Mouse (Mus musculus) neural tube, embryonic 11.5 days (tissue): ENCODE measurements around the gene Hist1h2ae. TPM values are rescaled to one million over a fixed set of nuclear protein-coding genes. Genes with fewer than 3 reads are reported as not detected.
"Not testable (repeated sequence)": the region's sequence is repeated elsewhere in the genome, so short reads cannot be mapped to it uniquely, and the experiment has no call there.

Experiments
- ATAC-seq: fragments of 200-750 bp; cut with Nextera tagmentation; 2 replicates; pipeline ENCODE4 v1.8.0; 2017; ENCODE audit warnings: moderate number of reproducible peaks, mild to moderate bottlenecking, moderate TSS enrichment, moderate library complexity; ENCODE audit not compliant: insufficient read depth, low FRiP score, low TSS enrichment
- DNase-seq: peaks from one replicate; pipeline ENCODE4 v3.0.0-alpha.2; 2015; ENCODE audit warnings: low spot score
- H3K27ac ChIP-seq: fragments of 300-500 bp; sonication (generic); 2 replicates; pipeline ENCODE4 v1.5.1; 2014; ENCODE audit warnings: low read depth, mild to moderate bottlenecking, low read length
- H3K27me3 ChIP-seq: fragments of 300-500 bp; sonication (generic); 2 replicates; pipeline ENCODE4 v1.6.1; 2014; ENCODE audit warnings: mild to moderate bottlenecking, low read length, mixed read lengths; ENCODE audit not compliant: control insufficient read depth, insufficient read depth
- H3K36me3 ChIP-seq: fragments of 300-500 bp; sonication (generic); 2 replicates; pipeline ENCODE4 v1.6.1; 2014; ENCODE audit warnings: mild to moderate bottlenecking, low read length, moderate library complexity, mixed read lengths; ENCODE audit not compliant: control insufficient read depth, insufficient read depth
- H3K4me1 ChIP-seq: fragments of 300-500 bp; sonication (generic); 2 replicates; pipeline ENCODE4 v1.6.1; 2014; ENCODE audit warnings: low read length, mixed read lengths; ENCODE audit not compliant: control insufficient read depth, insufficient read depth
- H3K4me2 ChIP-seq: fragments of 300-500 bp; sonication (generic); 2 replicates; pipeline ENCODE4 v1.6.1; 2014; ENCODE audit warnings: low read depth, mild to moderate bottlenecking, moderate library complexity
- H3K4me3 ChIP-seq: fragments of 300-500 bp; sonication (generic); 2 replicates; pipeline ENCODE4 v1.5.1; 2014; ENCODE audit warnings: low read depth, low read length
- H3K9ac ChIP-seq: fragments of 300-500 bp; sonication (generic); 2 replicates; pipeline ENCODE4 v1.6.1; 2014; ENCODE audit warnings: mild to moderate bottlenecking, low read length
- H3K9me3 ChIP-seq: fragments of 300-500 bp; sonication (generic); 2 replicates; pipeline ENCODE4 v1.6.1; 2016; ENCODE audit warnings: low read length; ENCODE audit not compliant: control insufficient read depth
- WGBS: fragments of 180-500 bp; shearing (Covaris S2); extraction: QIAGEN DNeasy Blood & Tissue Kit; methylation state at CpG from one replicate; pipeline ENCODE4 v1.1.7; 2014; 5-methylcytosine and 5-hydroxymethylcytosine counted together
- polyA plus RNA-seq: library from polyadenylated mRNA; unstranded; fragments of >200 nt; fragmentation: Nextera tagmentation; extraction: Ambion mirVana; gene quantifications from 2 replicates; pipeline ENCODE4 v1.2.1, GENCODE M21; 2014

Hist1h2ae gene
- polyA plus RNA-seq, 1 experiment from 2014 or later, result 61.5 TPM

GRCm38 (mm10) chr13:23573034-23573897 is 2.2 kb upstream of the Hist1h2ae start:
- not testable (repeated sequence) for H3K27me3 ChIP-seq, H3K4me1 ChIP-seq, H3K9me3 ChIP-seq, ATAC-seq, H3K36me3 ChIP-seq
- Histone ChIP-seq H3K27ac (peak overlapping the region; percentile 93), H3K9ac (peak overlapping the region; percentile 63), H3K4me2 (peak overlapping the region; percentile 64), H3K4me3 (peak overlapping the region; percentile 45)
- peak; percentile 30 for DNase-seq
- 11% methylated on average over 17 of the region's 20 CpGs for WGBS

GRCm38 (mm10) chr13:23572218-23573033 is 1.4 kb upstream of the Hist1h2ae start:
- H3K9me3 ChIP-seq, result no peaks in the 10 kb centered on the region
- H3K4me1 ChIP-seq, result peaks cover 9% of the 10 kb centered on the region
- peak overlapping the region; percentile 64 for H3K4me2 ChIP-seq
- ATAC-seq, result no peak
- H3K36me3 ChIP-seq, result no peaks in the 10 kb centered on the region
- no peaks in the 10 kb centered on the region for H3K27me3 ChIP-seq
- peak overlapping the region; percentile 93 for H3K27ac ChIP-seq
- H3K9ac ChIP-seq, result peak overlapping the region; percentile 77
- DNase-seq, result peak; percentile 16
- H3K4me3 ChIP-seq, result peak overlapping the region; percentile 45
- WGBS, result 39% methylated on average over 2 of the region's 2 CpGs

- DNase-seq, result peak; percentile 40
- H3K9ac ChIP-seq, result peak overlapping the region; percentile 77
- under 1% methylated on average over 8 of the region's 34 CpGs for WGBS
Measured at GRCm38 (mm10) chr13:23571504-23572217, 641 bp upstream of the Hist1h2ae start.

GRCm38 (mm10) chr13:23570261-23571021 is 579 bp downstream of the Hist1h2ae start:
- ATAC-seq, result peak; percentile 11

More at GRCm38 (mm10) chr13:23571504-23572217, 641 bp upstream of the Hist1h2ae start:
- peak; percentile 5 for ATAC-seq
- Histone ChIP-seq H3K4me3 (peak overlapping the region; percentile 45), H3K4me2 (peak overlapping the region; percentile 64), H3K27ac (peak overlapping the region; percentile 93)
- not testable (repeated sequence) for H3K27me3 ChIP-seq, H3K9me3 ChIP-seq, H3K4me1 ChIP-seq, H3K36me3 ChIP-seq

GRCm38 (mm10) chr13:23564482-23564881 is 6.5 kb downstream of the Hist1h2ae start:
- Histone ChIP-seq H3K27ac (no peak overlapping the region), H3K9me3 (no peaks in the 10 kb centered on the region), H3K9ac (no peak overlapping the region), H3K4me1 (no peaks in the 10 kb centered on the region), H3K27me3 (no peaks in the 10 kb centered on the region), H3K4me2 (no peak overlapping the region), H3K4me3 (no peak overlapping the region), H3K36me3 (no peaks in the 10 kb centered on the region)
- DNase-seq, result no peak
- WGBS, result 93% methylated on average over 2 of the region's 2 CpGs
- no peak for ATAC-seq

More at GRCm38 (mm10) chr13:23570261-23571021, 579 bp downstream of the Hist1h2ae start:
- H3K4me1 ChIP-seq, H3K27me3 ChIP-seq, H3K9me3 ChIP-seq, H3K36me3 ChIP-seq: not testable (repeated sequence)
- peak; percentile 15 for DNase-seq
- Histone ChIP-seq H3K9ac (peak overlapping the region; percentile 49), H3K27ac (peak overlapping the region; percentile 93), H3K4me3 (peak overlapping the region; percentile 45), H3K4me2 (peak overlapping the region; percentile 64)
- WGBS, result 3% methylated on average over 12 of the region's 41 CpGs

GRCm38 (mm10) chr13:23562699-23563462 is 8.1 kb downstream of the Hist1h2ae start:
- ATAC-seq, result peak; percentile 43; the same call in 1 of the 2 replicates
- H3K27ac ChIP-seq, result peak overlapping the region; percentile 96
- peak; percentile 60 for DNase-seq
- no peaks in the 10 kb centered on the region for H3K36me3 ChIP-seq
- no peaks in the 10 kb centered on the region for H3K9me3 ChIP-seq
- H3K4me2 ChIP-seq, result peak overlapping the region; percentile 55
- no peaks in the 10 kb centered on the region for H3K4me1 ChIP-seq
- H3K27me3 ChIP-seq, result no peaks in the 10 kb centered on the region
- H3K4me3 ChIP-seq, result peak overlapping the region; percentile 18
- 4% methylated on average over 18 of the region's 18 CpGs for WGBS
- H3K9ac ChIP-seq, result peak overlapping the region; percentile 63

- Histone ChIP-seq H3K4me2 (peak within 1 kb of the TSS; percentile 55), H3K4me3 (peak within 1 kb of the TSS; percentile 33), H3K27ac (peak within 1 kb of the TSS; percentile 96), H3K9ac (peak within 1 kb of the TSS; percentile 63)
- not testable (repeated sequence) for H3K36me3 ChIP-seq, H3K9me3 ChIP-seq, H3K27me3 ChIP-seq, H3K4me1 ChIP-seq
- DNase-seq, result peak; percentile 95
- WGBS, result 0% methylated on average over 47 of the region's 67 CpGs
- peak; percentile 95 for ATAC-seq
Measured at GRCm38 (mm10) chr13:23561883-23562659, 8.9 kb downstream of the Hist1h2ae start, which contains the start of gene Hist1h3e. Hist1h3e (minus strand) TSS chr13:23562369.
